Mouse (Mus musculus) spleen, postnatal 14 days (tissue): ENCODE results near the gene Cobll1.
"Not testable (repeated sequence)": the region's sequence is repeated elsewhere in the genome, so short reads cannot be mapped to it uniquely, and the experiment has no call there.

Source experiments
- DNase-seq, 2 experiments: peaks; one replicate each; pipeline ENCODE4 v3.0.0; 2021 to 2022; ENCODE audit warnings: low spot score in 2 of 2

Gene Cobll1

DNA sequence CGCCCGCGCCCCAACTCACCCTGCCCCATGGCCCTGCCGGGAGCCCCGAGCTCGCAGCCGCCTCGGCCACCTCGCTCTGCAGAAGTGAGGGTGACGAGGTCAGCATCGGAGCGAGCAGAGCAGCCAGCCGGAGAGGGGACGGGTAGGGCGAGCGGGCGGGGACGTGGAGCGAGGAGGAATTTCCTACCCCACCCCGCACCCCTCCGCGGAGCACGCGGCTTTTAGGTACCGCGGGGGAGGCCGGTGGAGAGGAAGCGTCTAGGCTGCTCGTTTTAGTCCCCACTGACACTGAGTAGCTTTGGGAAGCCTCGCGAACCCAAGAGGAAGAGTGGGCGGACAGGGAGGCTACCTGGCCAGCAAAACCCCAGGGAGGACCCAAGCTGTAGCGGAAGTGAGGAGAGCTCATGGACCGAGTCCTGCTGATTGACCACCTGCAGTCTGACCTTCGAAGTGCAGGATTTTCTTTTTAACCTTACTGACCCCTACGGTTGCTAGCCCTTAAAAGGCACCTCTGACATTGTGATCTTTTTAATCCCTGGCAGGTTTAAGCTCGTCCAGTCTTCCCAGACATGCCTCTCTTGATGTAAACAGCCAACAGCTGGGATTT, at the start of gene Cobll1:
Cobll1 (minus strand) TSS at position 440 of the 607 bp plus-strand sequence.
- peak; percentile 48 to 58 for DNase-seq

DNA sequence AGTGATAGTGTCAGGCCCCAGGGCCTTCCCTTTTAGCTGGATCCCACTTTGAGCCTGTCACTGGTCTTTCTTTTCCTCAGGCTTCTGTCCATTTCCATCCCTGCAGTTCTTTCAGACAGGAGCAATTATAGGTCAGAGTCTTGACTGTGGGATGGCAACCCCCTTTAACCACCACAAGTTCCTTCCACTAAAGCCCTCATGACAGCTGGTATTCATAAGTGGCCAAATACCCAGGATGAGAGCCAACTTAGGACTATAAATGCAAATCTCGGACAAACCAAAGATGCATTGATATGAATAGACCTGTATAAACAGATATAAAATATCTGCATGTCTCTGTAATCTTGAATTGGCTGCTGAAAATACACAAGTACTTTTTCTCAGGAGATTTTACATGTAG, 49.5 kb upstream of the Cobll1 start:
- DNase-seq: no peak

DNA sequence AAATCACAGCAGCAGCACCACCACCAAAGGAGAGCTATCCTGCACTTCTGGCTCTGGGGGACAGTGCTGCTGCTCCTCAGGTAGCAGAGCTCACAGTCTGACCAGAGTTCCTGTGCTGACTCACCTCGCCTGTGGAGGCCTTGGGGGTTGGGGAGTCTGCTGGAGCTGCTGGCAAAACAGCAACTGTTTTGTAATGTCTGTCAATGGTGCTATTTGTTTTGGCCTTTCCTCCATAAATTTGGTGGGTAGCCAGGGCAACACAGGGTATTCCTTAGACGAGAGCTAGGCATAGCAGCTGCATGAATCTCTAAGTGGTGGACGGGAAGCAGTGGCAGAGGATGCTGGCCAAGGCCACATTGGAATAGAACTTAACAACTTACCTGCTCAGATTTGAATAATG, 46.2 kb upstream of the Cobll1 start:
- no peak for DNase-seq

DNA sequence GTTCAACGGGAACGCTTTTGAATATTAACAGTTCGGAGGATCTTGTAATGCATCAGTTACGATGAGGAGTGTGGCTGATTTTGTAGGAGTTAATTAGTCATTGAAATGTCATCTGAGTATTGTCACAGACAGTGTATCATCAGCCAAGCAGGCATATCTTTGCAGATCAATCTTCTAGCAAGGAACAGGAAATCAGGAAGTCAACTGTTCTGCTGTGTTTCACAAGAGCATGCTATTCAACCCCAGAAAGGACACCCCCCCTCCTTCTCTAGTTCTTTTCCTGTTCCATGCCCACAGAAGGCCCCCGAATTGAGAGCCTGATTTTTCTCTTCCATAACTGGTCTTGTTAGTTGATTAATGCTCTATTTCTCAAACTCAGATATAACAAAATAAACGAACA, 43.8 kb upstream of the Cobll1 start:
- DNase-seq: no peak

DNA sequence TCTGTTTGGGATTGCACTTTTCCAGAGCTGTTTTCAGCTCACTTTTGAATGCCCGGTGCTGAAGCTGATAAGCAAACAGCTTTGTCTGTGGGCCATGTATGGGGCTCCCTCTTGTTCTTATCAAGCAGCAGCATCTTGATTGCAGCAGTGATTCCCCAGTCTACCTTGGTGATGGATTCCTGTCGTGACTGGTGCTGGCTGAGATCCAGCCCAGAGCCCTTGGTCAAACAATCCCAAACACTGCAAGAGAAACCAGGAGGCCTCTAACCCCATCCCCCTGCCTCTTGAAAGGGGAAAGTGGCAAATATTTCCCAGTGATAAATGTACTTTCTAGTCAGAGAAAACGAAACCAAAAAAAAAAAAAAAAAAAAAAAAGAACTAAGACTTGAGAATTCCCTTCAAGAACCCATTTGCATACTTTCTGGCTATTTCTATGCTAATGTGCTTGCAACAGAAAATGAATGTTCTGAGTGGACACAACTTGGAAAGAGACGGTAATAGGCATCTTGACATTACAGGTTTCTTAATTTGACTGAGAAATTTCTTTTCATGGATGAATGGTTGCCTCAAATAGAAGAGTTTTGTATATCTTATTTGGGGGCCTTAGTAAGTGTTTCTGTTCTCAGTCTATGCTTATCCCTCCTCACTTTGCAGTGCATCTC, 40.0 kb upstream of the Cobll1 start:
- DNase-seq: no peak

DNA sequence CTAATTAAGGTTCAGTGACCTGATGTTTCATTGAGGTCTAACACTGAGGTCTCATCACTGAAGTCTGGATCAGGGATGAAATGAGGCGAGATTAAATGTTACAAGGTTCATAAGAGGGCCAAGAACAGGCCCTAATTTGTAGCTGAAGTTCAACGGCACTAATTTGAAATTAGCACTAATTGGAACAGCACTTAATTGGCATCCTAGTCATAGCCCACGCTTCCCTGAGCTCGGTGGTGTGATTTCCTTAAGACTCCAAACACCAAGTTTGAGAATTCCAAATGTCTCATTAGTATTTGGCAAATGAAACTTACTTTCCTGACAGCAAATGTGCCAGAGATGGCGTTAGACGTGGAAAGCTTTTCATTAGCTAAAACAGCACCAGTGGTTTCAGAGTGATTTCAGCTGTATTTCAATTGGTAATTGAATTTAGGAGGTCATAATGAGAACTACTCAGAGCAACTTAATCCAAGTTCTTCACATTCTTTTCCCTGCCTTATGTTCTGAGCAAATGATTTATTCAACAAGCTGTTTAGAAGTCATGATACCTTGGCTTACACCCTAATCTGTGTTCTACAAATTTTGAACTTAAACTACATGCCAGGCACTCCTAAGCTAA, 36.3 kb upstream of the Cobll1 start:
- no peak for DNase-seq

DNA sequence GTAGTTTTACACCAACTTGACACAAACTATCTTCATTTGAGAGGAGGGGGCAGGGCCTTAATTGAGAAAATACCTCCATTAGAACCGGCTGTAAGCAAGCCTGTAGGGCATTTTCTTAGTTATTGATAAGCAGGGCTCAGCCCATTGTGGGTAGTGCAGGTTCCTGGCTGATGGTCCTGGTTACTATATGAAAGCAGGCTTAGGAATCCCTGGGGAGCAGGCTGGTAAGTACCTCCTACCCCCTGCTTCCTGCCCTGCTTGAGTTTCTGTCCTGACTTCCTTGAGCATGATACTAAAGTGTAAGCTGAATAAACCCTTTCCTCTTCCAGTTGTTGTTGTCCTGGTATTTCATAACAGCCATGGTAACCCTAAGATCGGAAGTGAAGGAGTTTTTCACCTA, 34.7 kb upstream of the Cobll1 start:
- DNase-seq: no peak

DNA sequence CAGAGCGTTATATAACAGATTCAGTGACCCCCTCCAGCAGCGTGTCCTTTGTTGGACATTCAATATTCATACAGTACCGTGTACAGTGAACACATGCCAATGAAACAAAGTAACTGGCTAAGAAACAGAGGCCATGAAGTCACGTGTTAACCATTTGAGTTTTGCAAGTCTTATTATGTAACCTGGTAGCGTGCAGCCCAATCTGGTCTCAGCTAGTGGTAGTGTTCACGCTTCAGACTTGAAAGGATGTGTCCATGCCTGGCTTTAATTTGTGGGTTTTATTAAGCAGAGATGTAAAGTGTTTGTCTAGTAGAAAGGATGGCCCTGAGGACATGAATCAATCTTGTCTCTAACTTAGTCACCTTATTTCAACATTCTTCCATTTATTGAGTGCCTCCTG, 29.5 kb upstream of the Cobll1 start:
- DNase-seq: no peak

DNA sequence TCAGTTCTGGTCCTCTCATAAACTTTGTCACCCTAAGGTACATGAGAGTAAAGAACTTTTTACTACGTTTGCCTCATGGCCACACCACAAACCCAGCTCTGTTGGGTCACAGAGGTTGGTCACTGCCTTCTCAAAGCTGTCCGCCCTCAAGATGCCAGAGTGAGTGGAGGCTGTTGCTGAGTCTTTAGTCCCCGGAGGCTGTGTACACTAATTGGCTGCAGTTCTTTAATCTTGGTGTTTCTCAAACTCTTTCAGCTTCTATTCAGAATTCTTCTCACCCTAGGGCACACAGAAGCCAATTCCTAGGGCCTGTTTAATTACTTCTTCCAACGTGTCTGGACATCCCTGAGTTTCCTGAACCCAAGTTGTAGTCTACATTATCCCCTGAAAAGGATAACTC, 28.6 kb upstream of the Cobll1 start:
- no peak for DNase-seq

DNA sequence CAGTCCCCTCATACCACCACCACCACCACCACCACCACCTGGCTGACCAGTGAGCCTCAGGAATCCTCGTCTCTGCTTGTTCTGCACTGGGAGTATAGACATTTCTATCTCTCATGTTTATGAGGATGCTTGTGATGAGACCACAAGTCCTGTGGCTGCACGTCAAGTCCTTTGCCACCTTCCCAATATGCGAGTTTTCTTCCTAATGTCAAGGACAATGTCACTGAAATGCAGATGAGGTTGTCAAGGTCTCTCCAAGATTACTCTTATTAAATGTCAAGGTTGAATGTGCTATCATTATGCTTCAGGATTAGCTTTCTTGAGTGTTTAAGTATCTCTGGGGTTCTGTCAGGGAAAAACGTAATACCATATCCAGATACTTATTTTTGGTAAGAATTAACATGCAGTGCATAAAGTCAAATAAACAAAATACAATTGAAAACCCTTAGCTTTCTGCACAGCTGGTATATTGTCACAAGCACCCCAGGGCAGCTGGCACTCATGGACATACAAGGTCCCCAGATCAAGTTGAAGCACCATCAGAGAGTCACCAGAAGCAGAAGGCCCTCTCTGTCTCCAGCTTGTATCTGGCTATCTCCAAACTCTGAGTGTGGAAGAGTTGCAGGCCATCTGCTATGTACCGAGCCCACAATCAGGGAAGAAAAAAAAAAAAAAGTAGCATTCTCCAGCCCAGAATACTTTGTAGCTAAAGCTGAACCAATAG, 27.5 kb upstream of the Cobll1 start:
- DNase-seq: no peak

DNA sequence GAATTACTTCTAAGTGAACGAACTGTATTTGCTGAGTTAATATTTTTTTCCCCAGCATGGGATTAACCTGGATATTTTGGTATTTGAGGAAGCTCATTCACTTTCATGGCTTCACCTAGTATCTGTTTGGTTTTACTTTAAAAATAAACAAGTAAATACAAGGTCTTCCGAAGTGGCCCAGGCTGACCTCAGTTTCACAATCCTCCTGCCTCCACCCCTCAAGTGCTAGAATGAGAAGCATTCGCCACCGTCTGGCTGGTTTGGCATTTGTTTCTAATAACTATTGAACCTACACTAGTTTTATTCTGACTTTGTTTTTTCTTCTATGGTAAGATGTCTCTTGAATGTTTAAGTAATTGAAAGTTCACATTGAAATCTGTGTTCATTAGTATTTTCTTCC, 23.0 kb upstream of the Cobll1 start:
- no peak for DNase-seq

DNA sequence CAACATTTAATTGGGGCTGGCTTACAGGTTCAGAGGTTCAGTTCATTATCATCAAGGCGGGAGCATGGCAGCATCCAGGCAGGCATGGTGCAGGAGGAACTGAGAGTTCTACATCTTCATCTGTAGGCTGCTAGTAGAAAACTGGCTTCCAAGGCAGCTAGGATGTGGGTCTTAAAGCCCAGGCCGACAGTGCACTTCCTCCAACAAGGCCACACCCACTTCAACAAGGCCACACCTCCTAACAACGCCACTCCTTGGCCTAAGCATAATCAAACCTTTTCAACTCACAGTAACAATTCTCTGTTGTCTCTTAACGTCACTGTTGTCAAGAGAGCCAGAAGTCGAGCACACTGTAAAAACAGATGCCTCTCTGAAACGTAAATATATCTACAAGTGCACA, 21.6 kb upstream of the Cobll1 start:
- DNase-seq: not testable (repeated sequence)

DNA sequence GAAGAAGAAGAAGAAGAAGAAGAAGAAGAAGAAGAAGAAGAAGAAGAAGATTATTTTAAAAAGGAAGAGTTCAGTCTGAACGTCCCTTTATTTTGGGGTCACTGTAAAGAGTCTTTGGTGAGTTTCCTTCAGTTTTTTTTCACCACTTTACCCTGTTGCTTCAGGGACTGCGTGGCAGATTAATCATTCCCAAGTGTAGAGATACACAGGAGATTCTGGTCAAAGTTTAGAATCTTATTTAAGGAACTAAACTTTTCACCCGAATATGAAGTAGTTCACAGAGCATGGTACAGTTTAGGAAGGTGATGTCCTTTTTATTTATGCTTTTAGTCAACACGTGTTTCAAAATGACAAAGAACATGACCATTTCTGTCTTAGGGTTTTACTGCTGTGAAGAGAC, 21.2 kb upstream of the Cobll1 start:
- no peak for DNase-seq

DNA sequence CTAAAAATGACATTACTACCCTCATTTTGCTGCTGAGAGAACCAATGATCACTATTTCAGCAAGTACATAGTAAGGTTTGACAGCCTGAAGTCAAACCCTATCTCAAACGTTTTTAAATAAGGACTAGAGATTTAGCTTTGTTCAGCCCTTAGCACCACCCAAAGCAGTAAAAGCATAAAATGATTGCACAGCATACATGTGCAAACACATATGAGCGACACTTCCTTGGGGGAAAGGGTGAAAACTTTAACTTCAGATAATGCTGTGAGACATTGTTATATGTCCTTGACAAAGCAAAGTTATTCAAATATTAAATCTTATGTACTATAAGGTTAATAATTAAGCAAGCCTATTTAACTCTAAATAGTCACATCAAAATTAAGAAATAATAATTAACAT, 18.2 kb upstream of the Cobll1 start:
- no peak for DNase-seq

DNA sequence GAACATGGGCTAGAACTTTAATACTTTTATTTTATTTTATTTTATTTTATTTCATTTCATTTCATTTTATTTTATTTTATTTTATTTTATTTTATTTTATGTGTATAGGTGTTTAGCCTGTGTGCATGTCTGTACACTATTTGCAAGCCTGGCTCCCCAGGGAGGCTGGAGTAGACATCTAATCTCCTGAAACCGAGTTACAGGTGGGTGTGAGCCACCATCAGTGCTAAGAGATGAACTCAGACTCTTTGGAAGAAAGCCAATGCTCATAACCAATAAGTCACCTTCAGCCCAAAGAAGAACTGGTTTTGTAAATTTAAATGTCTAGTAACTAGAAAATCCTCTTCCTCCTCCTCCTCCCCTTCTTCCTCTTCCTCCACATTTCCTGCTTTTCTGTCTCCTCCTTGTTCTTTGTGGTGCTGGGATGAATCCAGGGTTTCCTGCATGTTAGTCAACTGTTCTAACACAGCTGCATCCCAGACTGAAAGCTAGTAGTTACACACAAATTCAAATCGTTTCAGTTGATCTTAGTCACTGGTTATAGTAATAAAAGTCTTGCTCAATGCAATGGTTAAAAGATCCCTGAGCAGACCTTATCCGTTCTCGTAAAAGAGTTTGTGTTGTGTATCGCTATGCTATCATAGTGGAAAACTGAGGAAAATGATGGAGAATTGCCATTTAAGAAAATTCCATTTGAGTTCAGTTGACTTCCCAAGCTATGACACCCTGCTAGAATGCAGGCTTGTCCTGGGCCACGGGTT, 17.5 kb upstream of the Cobll1 start:
- DNase-seq: no peak

DNA sequence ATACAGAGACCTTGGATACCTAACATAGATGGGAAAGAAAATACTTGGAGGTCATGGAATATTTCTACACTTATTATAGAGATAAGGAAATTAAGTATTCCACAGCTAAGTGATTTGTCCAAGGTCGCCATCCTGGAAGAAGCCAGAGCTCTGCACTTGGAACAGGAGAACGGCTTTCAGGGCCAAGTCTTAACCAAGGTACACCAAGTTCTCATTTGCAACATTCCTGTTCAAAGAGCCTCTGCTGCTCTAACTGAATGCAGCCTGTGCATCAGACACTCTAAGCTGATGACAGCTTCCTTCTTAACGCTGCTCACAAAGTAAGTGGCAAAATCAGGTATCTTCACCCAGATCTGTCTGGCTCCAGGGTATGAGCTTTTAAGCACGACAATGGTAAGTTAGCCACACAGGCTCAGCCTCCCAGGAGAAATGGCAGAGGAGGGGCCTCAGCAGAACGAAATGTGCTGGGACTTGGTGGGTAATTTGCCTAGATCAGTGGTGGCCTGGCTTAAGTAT, 11.4 kb upstream of the Cobll1 start:
- DNase-seq: no peak

DNA sequence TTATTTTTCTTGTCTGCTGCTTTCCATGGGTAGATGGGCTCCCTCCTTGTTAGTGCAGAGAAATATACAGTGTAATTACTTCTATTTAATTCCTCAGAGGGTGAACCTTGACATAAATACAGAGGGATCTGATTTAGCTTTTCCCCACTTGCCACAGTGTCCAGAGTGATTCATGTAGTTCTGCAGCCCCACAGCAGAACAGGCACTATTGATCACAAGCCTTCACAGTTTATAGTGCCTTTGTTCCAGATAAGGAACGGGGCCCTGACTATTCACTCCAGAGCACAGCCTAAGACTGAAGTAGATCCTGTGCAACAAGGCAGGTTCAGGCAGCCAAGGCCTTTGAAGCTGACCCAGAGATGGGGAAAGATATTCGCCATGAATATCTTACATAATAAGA, 10.4 kb upstream of the Cobll1 start:
- DNase-seq: no peak

DNA sequence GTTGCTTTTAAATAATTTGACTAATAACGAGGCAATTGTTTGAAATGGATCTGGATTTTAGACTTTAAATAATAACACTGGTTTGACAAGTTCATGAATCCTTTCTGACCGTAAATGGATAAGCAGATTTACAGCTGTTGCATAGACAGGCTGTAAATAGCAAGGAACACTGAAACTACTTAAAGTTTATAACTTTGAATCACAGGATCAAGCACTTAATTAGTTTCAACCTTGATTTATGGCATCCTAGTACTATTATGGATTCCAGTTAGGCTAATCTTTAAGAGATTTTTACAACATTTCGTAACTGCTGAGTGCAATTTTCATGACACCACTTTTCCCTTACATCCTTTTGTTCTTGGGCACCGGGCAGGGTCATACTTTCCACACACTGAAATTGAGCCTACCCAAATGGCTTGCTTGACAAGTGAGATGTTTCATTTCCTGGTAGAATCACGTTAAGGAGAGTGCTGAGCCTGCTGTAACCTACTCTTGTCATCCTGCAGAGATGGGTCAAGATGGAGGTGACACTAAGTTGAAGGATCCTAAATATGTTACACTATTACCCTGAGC, 1.1 kb upstream of the Cobll1 start:
- no peak for DNase-seq

DNA sequence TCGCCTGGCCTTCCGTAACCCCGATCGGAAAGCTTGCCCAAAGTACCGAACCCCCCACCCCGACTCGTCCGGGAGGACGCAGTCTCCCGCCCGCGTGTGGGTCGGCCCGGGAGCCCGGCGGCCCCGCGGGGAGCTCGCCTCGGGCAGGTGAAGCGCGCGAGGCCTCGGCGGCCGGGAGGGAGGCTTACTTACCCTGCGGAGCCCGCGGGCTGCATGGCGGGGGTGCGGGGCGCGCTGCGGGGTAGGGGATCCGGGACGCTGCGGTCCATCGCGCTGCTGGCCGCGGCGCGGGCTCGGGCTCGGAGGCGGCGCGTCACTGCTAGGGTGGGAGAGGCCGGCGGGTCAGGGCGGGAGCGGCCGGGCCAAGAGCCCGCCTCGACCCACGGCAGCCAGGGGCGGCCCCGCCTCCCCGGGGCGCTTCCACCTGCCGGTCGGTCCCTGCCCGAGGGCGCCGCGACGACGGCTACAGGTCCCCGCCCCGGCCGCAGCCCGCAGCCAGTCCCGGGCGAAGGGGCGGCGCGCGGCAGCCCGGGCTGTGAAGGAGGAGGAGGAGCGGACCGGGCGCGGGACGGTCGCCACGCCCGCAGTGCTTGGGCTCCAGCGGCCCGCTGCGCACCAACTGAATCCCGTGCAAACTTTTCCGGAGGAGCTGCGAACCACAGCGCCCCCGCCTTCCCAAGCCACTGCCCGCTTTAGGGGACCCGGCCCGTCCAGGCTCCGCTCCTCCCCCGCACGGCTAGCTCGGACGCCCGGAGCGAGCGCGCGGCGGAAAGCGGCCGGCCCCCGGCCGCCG, 836 bp downstream of the Cobll1 start:
- peak; percentile 36 to 47 for DNase-seq

DNA sequence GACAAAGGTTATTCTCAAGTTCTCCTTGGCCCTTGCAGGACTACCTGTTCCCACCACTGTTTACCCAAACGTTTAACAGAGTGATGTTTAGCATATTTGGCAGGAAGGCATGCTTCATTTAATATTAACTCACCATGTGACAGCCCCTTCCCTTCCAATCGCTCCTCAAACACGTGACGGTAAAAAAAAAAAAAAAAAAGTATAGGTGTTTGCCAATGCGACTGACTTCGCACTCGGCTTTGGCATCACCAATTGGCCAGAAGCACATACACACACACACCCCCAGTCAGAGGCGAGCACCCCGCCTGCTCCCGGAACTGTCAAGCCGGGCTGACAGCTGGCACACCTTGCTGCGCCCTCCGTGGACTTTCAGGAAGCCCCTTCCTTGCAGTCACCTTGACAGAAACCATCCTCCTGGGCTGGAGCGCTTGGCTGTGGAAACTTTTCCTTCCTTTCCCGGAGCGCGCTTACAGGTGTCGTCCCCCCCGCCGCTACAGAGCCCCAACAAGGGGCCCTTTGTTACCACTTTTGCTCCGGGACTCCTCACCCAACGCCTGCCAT, 1.5 kb downstream of the Cobll1 start:
- peak in 1 of 2 experiments; percentile 21 for DNase-seq
